Mouse (Mus musculus) megakaryocyte, embryonic 14.5 days (primary cell): ENCODE data around the gene Tlx2.

Experiments used
- FLI1 ChIP-seq: IDR thresholded peaks from 2 replicates; pipeline ENCODE4 v1.6.1; 2012; ENCODE audit warnings: low read length, inconsistent platforms, mixed read lengths
- GATA1 ChIP-seq: IDR thresholded peaks from 3 replicates; pipeline ENCODE4 v1.6.1; 2012; ENCODE audit warnings: mixed read lengths, low read length, inconsistent platforms, borderline replicate concordance

- TF ChIP-seq FLI1: no peak
- no peak for TF ChIP-seq GATA1
Observed at GRCm38 (mm10) chr6:83031111-83031510, 39.0 kb downstream of the Tlx2 start.
